Mouse (Mus musculus) thymus, postnatal 10 days (tissue): Measurements from ENCODE around the gene Olfr494.

Source experiments
- DNase-seq, 2 experiments: peaks; one replicate each; pipeline ENCODE4 v3.0.0; 2021; ENCODE audit warnings: low spot score in 2 of 2

The Olfr494 gene

GRCm38 (mm10) chr7:108365035-108365434, at the start of gene Olfr494:
TSS of gene Olfr494 (plus strand) at chr7:108365335.
- no peak for DNase-seq

DNA sequence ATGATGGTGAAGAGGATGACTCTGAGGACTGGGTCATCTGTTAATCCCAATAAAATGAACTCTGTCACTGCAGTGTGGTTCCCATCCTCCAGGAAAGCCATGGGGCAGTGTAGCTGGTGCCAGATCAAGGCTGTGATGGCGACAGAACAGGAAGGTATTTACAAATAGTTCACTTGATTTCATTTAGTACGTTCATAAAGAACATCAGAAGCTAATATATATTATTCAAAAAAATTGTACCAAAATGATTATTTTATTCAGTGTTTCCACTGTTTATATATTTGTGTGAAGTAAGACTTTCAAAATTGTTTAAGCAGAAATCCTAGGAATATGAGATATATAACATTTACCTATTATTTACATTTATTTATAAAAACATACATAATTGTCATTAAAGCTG, 41.6 kb upstream of the Olfr494 start, which contains the start of gene Olfr492:
Gene Olfr492 (minus strand): TSS at position 101 of the 400 bp plus-strand sequence.
- no peak for DNase-seq

DNA sequence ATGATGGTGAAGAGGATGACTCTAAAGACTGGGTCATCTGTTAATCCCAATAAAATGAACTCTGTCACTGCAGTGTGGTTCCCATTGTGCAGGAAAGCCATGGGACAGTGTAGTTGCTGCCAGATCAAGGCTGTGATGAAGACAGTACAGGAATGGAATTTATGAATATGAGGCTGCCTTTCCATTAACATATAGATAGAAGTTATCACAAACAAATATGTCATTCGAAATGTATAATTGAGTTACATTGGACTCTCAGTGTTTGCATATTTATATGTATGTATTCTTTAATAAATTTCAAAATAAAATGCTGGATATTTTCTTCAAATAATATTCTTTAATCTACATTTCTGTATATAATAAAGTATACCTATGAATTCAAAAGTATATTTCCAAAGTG, 18.3 kb upstream of the Olfr494 start, which contains the start of gene Olfr493:
Gene Olfr493 (minus strand): TSS at position 101 of the 400 bp plus-strand sequence.
- no peak for DNase-seq

GRCm38 (mm10) chr7:108392867-108393266, 27.7 kb downstream of the Olfr494 start, which contains the start of gene Olfr495:
TSS of gene Olfr495 (plus strand) at chr7:108393167.
- DNase-seq = no peak
